Mouse (Mus musculus) layer of hippocampus, postnatal 36 days (tissue): ENCODE results near the gene Borcs5. TPM values are rescaled to one million over a fixed set of nuclear protein-coding genes. Genes with fewer than 3 reads are reported as not detected.

Experiments
- total RNA-seq, 2 experiments: library from RNA; stranded (reverse); gene quantifications; 2 replicates each; pipeline ENCODE4 v1.2.3; 2021

Borcs5 gene
- total RNA-seq, 2 experiments from 2014 or later: 37.2 to 40.1 TPM

Other genes with a start within 250 kb of the Borcs5 start
- gene Bcl2l14, start 243.2 kb upstream of the Borcs5 start, total RNA-seq: not detected
- gene Lrp6, start 72.5 kb upstream of the Borcs5 start, total RNA-seq: 10 to 100 TPM; 50.5 to 54.8 TPM
- 1 to 10 TPM; 8.0 to 8.1 TPM for gene Mansc1, start 7.0 kb upstream of the Borcs5 start, total RNA-seq
- 1 to 10 TPM; 8.6 to 8.9 TPM for gene Dusp16, start 153.1 kb downstream of the Borcs5 start, total RNA-seq
- 10 to 100 TPM; 41.1 to 41.7 TPM for gene Crebl2, start 190.6 kb downstream of the Borcs5 start, total RNA-seq